Mouse (Mus musculus) cortical plate, adult 2 months (tissue): ENCODE results near the gene Dohh.

Experiments used
- CTCF ChIP-seq: fragments of 200-500 bp; IDR thresholded peaks from 2 replicates; pipeline ENCODE4 v1.5.1; 2011; ENCODE audit warnings: mild to moderate bottlenecking, control low read depth, low read length; ENCODE audit not compliant: insufficient read depth; ENCODE audit errors: extremely low read depth
- POLR2A ChIP-seq: fragments of 200-500 bp; IDR thresholded peaks from 2 replicates; pipeline ENCODE4 v1.6.1; 2011; ENCODE audit warnings: mild to moderate bottlenecking, low read length, control low read depth; ENCODE audit not compliant: insufficient read depth; ENCODE audit errors: extremely low read depth

- TF ChIP-seq CTCF (no peak), POLR2A (no peak)
Observed at GRCm38 (mm10) chr10:81414682-81415081, 30.5 kb downstream of the Dohh start.
